Mouse (Mus musculus) stomach, embryonic 14.5 days (tissue): ENCODE measurements at regions not wholly inside any gene's neighbourhood (a gene's known extent, or its start where the extent isn't known, plus 50 kb on each side); places are given as distances from the start of the nearest gene placed in this dataset.
A peak's percentile ranks its signal among the peaks of the same experiment; 100 is the strongest.

Source experiments
- ATAC-seq: fragments of 200-750 bp; cut with Nextera tagmentation; 2 replicates; pipeline ENCODE4 v1.8.0; 2017; ENCODE audit warnings: low read depth, moderate TSS enrichment; ENCODE audit not compliant: insufficient number of reproducible peaks, insufficient read depth, low FRiP score
- H3K27ac ChIP-seq: fragments of 300-500 bp; sonication (generic); 2 replicates; pipeline ENCODE4 v1.5.1; 2014; ENCODE audit warnings: mild to moderate bottlenecking, low read length, moderate library complexity, mixed read lengths
- H3K27me3 ChIP-seq: fragments of 300-500 bp; sonication (generic); 2 replicates; pipeline ENCODE4 v1.6.1; 2014; ENCODE audit warnings: low read length, control low read depth, mixed read lengths; ENCODE audit not compliant: control insufficient read depth, insufficient read depth
- H3K36me3 ChIP-seq: fragments of 300-500 bp; sonication (generic); 2 replicates; pipeline ENCODE4 v1.6.1; 2014; ENCODE audit warnings: mild to moderate bottlenecking, control low read depth, low read length, moderate library complexity, mixed read lengths; ENCODE audit not compliant: control insufficient read depth, insufficient read depth
- H3K4me1 ChIP-seq: fragments of 300-500 bp; sonication (generic); 2 replicates; pipeline ENCODE4 v1.6.1; 2014; ENCODE audit warnings: low read length, control low read depth, mixed read lengths; ENCODE audit not compliant: control insufficient read depth, insufficient read depth
- H3K4me2 ChIP-seq: fragments of 300-500 bp; sonication (generic); replicated peaks from 2 replicates; pipeline ENCODE4 v1.6.1; 2014; ENCODE audit warnings: low read depth, low read length, control low read depth
- H3K4me3 ChIP-seq: fragments of 300-500 bp; sonication (generic); 2 replicates; pipeline ENCODE4 v1.5.1; 2014; ENCODE audit warnings: low read depth, low read length, control low read depth
- H3K9ac ChIP-seq: fragments of 300-500 bp; sonication (generic); replicated peaks from 2 replicates; pipeline ENCODE4 v1.6.1; 2014; ENCODE audit warnings: low read depth, mild to moderate bottlenecking, control low read depth, low read length, moderate library complexity, mixed read lengths
- H3K9me3 ChIP-seq: fragments of 300-500 bp; sonication (generic); 2 replicates; pipeline ENCODE4 v1.6.1; 2016; ENCODE audit warnings: low read depth, low read length, control low read depth; ENCODE audit not compliant: control insufficient read depth
- WGBS: fragments of 180-500 bp; shearing (Covaris S2); extraction: QIAGEN DNeasy Blood & Tissue Kit; methylation state at CpG from one replicate; pipeline ENCODE4 v1.1.7; 2014; 5-methylcytosine and 5-hydroxymethylcytosine counted together

DNA sequence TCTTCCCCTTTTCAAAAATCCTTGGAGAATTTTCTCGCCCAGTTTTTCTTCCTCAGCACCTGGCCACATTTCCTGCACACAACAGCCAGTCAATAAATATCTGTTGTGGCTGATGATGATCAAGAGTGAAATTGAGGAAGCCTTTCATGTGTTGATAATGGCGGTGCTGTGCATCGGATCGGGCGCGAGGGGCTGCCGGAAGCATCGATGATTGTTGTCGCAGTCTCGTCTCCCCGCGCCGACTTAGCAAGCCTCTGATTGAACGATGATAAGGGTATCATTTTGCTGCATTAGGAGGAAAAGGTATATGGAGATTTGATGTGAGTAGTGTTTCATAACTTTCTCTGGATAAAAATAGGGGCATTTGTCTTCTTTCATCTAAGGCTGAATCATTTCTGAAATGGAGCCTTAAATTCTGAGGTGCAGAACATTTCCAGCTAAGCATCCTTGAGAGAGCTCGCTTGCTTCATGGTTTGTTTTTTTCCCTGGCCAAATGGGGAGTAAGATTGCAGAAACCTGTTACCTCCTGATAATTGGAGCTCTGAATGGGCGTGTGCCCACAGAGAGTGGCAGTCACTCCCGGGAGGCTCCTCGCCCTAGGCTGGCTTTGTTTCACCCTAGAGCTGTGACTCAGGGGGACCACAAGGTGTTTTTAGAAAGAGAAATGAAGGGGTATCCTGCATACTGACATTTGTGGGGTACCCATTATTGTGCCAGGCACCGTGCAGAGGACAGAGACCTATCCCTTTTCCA lies 94.8 kb upstream of the Podxl start:
- no peak overlapping the region for H3K4me2 ChIP-seq
- no peaks in the 10 kb centered on the region for H3K9me3 ChIP-seq
- H3K4me3 ChIP-seq, result no peak overlapping the region
- no peak overlapping the region for H3K27ac ChIP-seq
- H3K9ac ChIP-seq, result no peak overlapping the region
- 85% methylated on average over 19 of the region's 19 CpGs for WGBS
- no peaks in the 10 kb centered on the region for H3K4me1 ChIP-seq
- ATAC-seq, result no peak
- H3K36me3 ChIP-seq, result no peaks in the 10 kb centered on the region
- H3K27me3 ChIP-seq, result no peaks in the 10 kb centered on the region

DNA sequence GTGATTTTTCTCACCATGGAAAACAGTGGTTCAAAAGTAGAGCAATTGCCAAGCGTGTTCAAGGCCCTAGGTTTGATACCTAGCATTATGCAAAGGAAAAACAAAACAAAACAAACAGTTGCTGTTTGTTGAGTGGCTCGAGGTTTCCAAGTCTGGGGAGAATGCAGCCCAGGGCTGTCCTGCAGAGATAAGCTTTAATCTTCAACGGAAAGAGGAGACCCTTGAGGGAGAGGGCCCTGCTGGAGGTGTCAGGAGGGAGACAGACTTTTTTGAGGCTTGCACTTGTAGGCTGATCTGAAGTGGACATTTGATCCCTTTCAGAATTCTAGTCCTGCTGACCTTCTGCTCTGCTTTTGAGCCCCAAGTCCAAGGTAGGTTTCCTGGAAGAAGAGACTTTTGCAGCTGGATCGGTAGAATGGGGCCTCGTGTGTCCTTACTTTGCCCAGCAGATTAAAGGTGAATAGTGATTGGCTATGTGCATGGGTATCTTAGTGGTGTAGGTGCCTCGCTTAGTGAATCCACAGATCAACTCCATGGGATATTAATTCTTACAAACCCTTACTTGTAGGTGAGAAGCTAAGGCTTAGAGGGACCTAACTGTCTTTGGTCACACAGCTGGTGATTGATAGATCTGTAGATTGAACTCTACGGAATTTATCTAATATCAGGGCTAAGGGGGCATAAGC lies 87.2 kb upstream of the Podxl start:
- no peak overlapping the region for H3K4me3 ChIP-seq
- WGBS, result 63% methylated on average over 7 of the region's 7 CpGs

GRCm38 (mm10) chr6:31645261-31645660 lies 81.5 kb upstream of the Podxl start:
- H3K9me3 ChIP-seq, result no peaks in the 10 kb centered on the region
- no peak for ATAC-seq
- no peak overlapping the region for H3K4me3 ChIP-seq
- no peak overlapping the region for H3K9ac ChIP-seq
- H3K27ac ChIP-seq, result no peak overlapping the region
- 90% methylated on average over 6 of the region's 6 CpGs for WGBS
- H3K4me2 ChIP-seq, result no peak overlapping the region
- no peaks in the 10 kb centered on the region for H3K4me1 ChIP-seq
- no peaks in the 10 kb centered on the region for H3K27me3 ChIP-seq
- H3K36me3 ChIP-seq, result no peaks in the 10 kb centered on the region

More for the DNA sequence above, 87.2 kb upstream of the Podxl start:
- no peaks in the 10 kb centered on the region for H3K27me3 ChIP-seq
- no peak overlapping the region for H3K4me2 ChIP-seq
- H3K36me3 ChIP-seq, result no peaks in the 10 kb centered on the region
- no peaks in the 10 kb centered on the region for H3K9me3 ChIP-seq
- H3K4me1 ChIP-seq, result no peaks in the 10 kb centered on the region
- no peak for ATAC-seq
- no peak overlapping the region for H3K27ac ChIP-seq
- no peak overlapping the region for H3K9ac ChIP-seq

DNA sequence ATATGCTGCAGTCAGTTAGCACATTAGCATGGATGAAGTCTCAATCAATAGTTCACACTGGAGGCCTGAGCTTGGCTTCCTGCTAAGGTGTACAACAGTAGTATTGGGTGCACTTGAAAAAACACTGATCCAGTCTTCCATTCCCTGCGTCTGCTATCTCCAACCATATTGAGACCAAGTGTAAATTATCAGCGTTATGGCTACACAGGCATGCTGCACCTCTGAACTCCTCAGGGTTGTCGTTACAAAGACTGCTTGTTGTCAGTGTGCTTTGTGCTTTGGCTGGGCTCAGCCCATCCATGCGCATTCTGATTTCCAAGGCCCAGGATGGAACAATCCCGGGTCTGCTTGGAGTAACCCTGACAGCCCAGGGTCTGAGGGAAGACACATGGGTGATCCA lies 80.7 kb upstream of the Podxl start:
- 67% methylated on average over 5 of the region's 5 CpGs for WGBS
- Histone ChIP-seq H3K9me3 (no peaks in the 10 kb centered on the region), H3K4me3 (no peak overlapping the region), H3K4me1 (no peaks in the 10 kb centered on the region), H3K9ac (no peak overlapping the region), H3K4me2 (no peak overlapping the region), H3K27ac (no peak overlapping the region), H3K27me3 (no peaks in the 10 kb centered on the region), H3K36me3 (no peaks in the 10 kb centered on the region)
- ATAC-seq, result no peak

DNA sequence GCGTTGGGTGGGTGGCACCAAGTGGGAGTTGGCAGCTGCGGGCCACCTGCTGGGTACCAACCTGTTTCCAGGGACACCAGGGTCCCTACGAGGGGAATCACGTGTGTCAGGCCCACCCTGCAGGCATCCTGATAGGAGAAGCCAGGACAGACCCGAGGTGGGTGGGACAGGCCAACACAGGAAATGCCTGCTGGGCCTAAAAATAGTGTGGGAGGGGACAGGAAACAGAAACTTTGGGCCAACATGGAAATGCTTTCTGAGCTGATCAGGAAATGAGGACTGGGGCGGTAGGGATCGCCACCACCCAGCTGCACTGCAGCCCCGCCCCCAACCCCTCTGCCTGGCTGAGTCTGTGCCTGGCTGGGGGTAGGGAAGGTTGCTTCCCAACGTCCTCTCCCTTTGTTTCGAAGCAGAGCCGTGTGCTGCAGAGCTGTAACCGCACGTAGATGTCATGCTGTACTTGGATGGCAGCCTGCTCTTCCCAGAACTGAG lies 78.7 kb upstream of the Podxl start:
- H3K4me1 ChIP-seq, result no peaks in the 10 kb centered on the region
- no peaks in the 10 kb centered on the region for H3K27me3 ChIP-seq
- no peak overlapping the region for H3K4me3 ChIP-seq
- ATAC-seq, result peak; percentile 24; the same call in 1 of the 2 replicates
- H3K9me3 ChIP-seq, result no peaks in the 10 kb centered on the region
- H3K9ac ChIP-seq, result no peak overlapping the region
- H3K4me2 ChIP-seq, result no peak overlapping the region
- no peak overlapping the region for H3K27ac ChIP-seq
- 32% methylated on average over 13 of the region's 13 CpGs for WGBS
- no peaks in the 10 kb centered on the region for H3K36me3 ChIP-seq

GRCm38 (mm10) chr6:31640745-31641144 lies 77.0 kb upstream of the Podxl start:
- Histone ChIP-seq H3K36me3 (no peaks in the 10 kb centered on the region), H3K27ac (no peak overlapping the region), H3K27me3 (no peaks in the 10 kb centered on the region), H3K4me3 (no peak overlapping the region), H3K4me2 (no peak overlapping the region), H3K9ac (no peak overlapping the region), H3K4me1 (no peaks in the 10 kb centered on the region), H3K9me3 (no peaks in the 10 kb centered on the region)
- ATAC-seq, result no peak
- 62% methylated on average over 2 of the region's 2 CpGs for WGBS

- Histone ChIP-seq H3K9ac (no peak overlapping the region), H3K27me3 (no peaks in the 10 kb centered on the region), H3K9me3 (no peaks in the 10 kb centered on the region), H3K4me1 (no peaks in the 10 kb centered on the region), H3K4me3 (no peak overlapping the region), H3K27ac (no peak overlapping the region), H3K36me3 (no peaks in the 10 kb centered on the region), H3K4me2 (no peak overlapping the region)
- ATAC-seq, result no peak
- WGBS, result 14% methylated on average over 2 of the region's 2 CpGs
Measured at GRCm38 (mm10) chr6:31639460-31639859, 75.7 kb upstream of the Podxl start.

GRCm38 (mm10) chr6:31638434-31639220 lies 74.8 kb upstream of the Podxl start:
- H3K9ac ChIP-seq, result no peak overlapping the region
- H3K4me3 ChIP-seq, result no peak overlapping the region
- H3K27ac ChIP-seq, result no peak overlapping the region
- H3K36me3 ChIP-seq, result no peaks in the 10 kb centered on the region
- WGBS, result 59% methylated on average over 13 of the region's 13 CpGs
- H3K4me2 ChIP-seq, result no peak overlapping the region
- no peak for ATAC-seq
- no peaks in the 10 kb centered on the region for H3K27me3 ChIP-seq
- H3K9me3 ChIP-seq, result no peaks in the 10 kb centered on the region
- H3K4me1 ChIP-seq, result no peaks in the 10 kb centered on the region
